Mouse (Mus musculus) kidney, embryonic 16.5 days (tissue): ENCODE data around the gene Parn. TPM values are rescaled to one million over a fixed set of nuclear protein-coding genes. Genes with fewer than 3 reads are reported as not detected.

Experiments used
- ATAC-seq: fragments of 200-750 bp; cut with Nextera tagmentation; 2 replicates; pipeline ENCODE4 v1.8.0; 2017; ENCODE audit warnings: moderate TSS enrichment; ENCODE audit not compliant: low FRiP score, low TSS enrichment
- H3K27ac ChIP-seq: fragments of 300-500 bp; sonication (generic); 2 replicates; pipeline ENCODE4 v1.5.1; 2014; ENCODE audit warnings: low read length
- H3K27me3 ChIP-seq: fragments of 300-500 bp; sonication (generic); 2 replicates; pipeline ENCODE4 v1.6.1; 2014; ENCODE audit warnings: low read length, control low read depth, mixed read lengths; ENCODE audit not compliant: insufficient read depth
- H3K36me3 ChIP-seq: fragments of 300-500 bp; sonication (generic); 2 replicates; pipeline ENCODE4 v1.6.1; 2014; ENCODE audit warnings: low read length, control low read depth, mixed read lengths; ENCODE audit not compliant: insufficient read depth
- H3K4me1 ChIP-seq: fragments of 300-500 bp; sonication (generic); 2 replicates; pipeline ENCODE4 v1.6.1; 2014; ENCODE audit warnings: low read length, control low read depth, mixed read lengths; ENCODE audit not compliant: insufficient read depth
- H3K4me2 ChIP-seq: fragments of 300-500 bp; sonication (generic); replicated peaks from 2 replicates; pipeline ENCODE4 v1.6.1; 2014; ENCODE audit warnings: low read depth, low read length
- H3K4me3 ChIP-seq: fragments of 300-500 bp; sonication (generic); 2 replicates; pipeline ENCODE4 v1.5.1; 2014; ENCODE audit warnings: mild to moderate bottlenecking, low read length
- H3K9ac ChIP-seq: fragments of 300-500 bp; sonication (generic); replicated peaks from 2 replicates; pipeline ENCODE4 v1.6.1; 2014; ENCODE audit warnings: low read length
- H3K9me3 ChIP-seq: fragments of 300-500 bp; sonication (generic); 2 replicates; pipeline ENCODE4 v1.6.1; 2016; ENCODE audit warnings: low read length, control low read depth
- WGBS: fragments of 180-500 bp; shearing (Covaris S2); extraction: QIAGEN DNeasy Blood & Tissue Kit; methylation state at CpG from one replicate; pipeline ENCODE4 v1.1.7; 2014; 5-methylcytosine and 5-hydroxymethylcytosine counted together
- polyA plus RNA-seq: library from polyadenylated mRNA; unstranded; fragments of >200 nt; fragmentation: Nextera tagmentation; extraction: Ambion mirVana; gene quantifications from 2 replicates; pipeline ENCODE4 v1.2.1, GENCODE M21; 2015

Gene Parn
- polyA plus RNA-seq: 48.3 and 49.1 TPM in 2 replicates

DNA sequence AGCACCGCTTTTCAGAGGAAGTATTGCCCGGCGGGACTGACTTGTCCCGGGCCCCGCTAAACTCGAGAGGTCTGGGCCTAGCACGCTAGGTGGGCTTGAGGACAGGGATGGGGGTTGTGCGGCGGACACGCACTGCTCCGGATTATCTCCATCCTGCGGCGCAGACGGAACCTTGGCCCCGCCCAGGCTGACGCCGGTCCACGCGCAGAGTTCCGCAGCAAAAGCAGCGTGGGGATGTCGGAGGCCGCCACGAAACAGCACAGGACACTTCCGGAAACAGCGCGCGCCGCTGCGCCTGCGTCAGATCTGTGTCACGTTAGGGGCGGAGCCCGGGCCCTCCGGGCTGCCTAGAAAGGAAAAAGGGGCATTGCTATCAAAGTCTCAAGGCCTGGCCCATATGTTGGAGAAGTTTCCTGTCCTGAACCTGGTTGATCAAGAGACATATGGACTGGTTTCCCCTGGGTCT, at the start of gene Parn:
TSS of gene Parn (minus strand) at position 293 of the 466 bp plus-strand sequence.
- H3K27me3 ChIP-seq: no peaks in the 10 kb centered on the region
- H3K4me1 ChIP-seq: peaks cover 12% of the 10 kb centered on the region
- WGBS: under 1% methylated on average over 35 of the region's 35 CpGs
- H3K4me3 ChIP-seq: peak within 1 kb of the TSS; percentile 71
- H3K36me3 ChIP-seq: peaks cover 14% of the 10 kb centered on the region
- peak within 1 kb of the TSS; percentile 83 for H3K9ac ChIP-seq
- H3K4me2 ChIP-seq: peak within 1 kb of the TSS; percentile 77
- H3K9me3 ChIP-seq: no peaks in the 10 kb centered on the region
- peak; percentile 88 for ATAC-seq
- H3K27ac ChIP-seq: peak within 1 kb of the TSS; percentile 72

DNA sequence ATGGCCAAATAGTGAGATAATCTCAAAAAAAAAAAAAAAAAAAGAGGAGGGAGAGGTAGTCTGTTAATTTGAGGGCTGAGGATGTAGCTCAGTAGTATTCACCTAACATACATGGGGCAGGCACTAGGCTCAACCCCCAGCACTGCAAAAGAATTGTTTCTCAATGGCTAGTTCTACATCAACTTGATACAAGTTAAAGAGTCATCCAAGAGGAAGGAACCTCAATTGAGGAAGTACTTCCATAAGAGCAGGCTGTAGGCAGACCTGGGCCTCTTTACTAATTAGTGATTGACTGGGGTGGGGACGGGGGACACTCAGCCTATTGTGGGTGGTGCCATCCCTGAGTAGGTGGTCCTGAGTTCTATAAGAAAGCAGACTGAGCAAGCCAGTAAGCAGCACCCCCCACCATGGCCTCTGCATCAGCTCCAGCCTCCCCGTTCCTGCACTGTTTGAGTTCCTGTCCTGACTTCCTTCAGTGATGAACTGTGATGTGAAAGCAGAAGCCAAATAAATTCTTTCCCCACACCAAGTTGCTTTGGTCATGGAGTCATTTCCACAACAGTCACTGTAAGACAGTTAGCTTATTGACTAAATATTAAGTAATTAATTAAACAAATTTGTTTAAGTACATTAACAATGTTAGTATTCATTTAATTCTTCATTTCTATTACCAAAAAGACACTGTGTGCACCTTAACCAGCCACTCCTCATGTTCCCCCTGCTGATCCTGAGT, 49.0 kb upstream of the Parn start:
- Histone ChIP-seq H3K4me1 (no peaks in the 10 kb centered on the region), H3K4me2 (no peak overlapping the region), H3K4me3 (no peak overlapping the region), H3K27ac (no peak overlapping the region), H3K27me3 (no peaks in the 10 kb centered on the region), H3K9ac (no peak overlapping the region), H3K9me3 (no peaks in the 10 kb centered on the region), H3K36me3 (no peaks in the 10 kb centered on the region)
- ATAC-seq: no peak
- WGBS: 81% methylated on average over 2 of the region's 2 CpGs

DNA sequence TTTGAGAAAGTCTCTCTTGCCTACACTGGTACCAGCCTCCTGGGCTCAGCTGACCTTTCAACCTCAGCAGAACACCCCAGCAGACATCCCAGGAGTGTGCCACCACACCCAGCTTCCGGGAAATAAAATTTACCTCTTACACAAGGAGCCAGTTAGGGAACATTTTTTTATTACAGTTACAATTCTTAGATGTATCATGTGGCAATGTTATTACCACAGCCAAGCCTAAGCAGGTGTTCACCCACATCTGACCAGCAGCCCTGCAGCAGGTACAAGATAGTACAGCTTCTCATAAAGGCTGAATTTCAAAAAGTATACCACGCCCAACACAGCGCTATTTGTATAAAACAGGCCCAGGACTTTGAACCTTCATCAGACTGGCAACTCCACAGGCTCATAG, 46.9 kb upstream of the Parn start:
- Histone ChIP-seq H3K36me3 (no peaks in the 10 kb centered on the region), H3K4me1 (no peaks in the 10 kb centered on the region), H3K27ac (no peak overlapping the region), H3K27me3 (no peaks in the 10 kb centered on the region), H3K9ac (no peak overlapping the region), H3K4me3 (no peak overlapping the region), H3K4me2 (no peak overlapping the region), H3K9me3 (no peaks in the 10 kb centered on the region)
- ATAC-seq: no peak
- WGBS: 89% methylated on average over 3 of the region's 3 CpGs

DNA sequence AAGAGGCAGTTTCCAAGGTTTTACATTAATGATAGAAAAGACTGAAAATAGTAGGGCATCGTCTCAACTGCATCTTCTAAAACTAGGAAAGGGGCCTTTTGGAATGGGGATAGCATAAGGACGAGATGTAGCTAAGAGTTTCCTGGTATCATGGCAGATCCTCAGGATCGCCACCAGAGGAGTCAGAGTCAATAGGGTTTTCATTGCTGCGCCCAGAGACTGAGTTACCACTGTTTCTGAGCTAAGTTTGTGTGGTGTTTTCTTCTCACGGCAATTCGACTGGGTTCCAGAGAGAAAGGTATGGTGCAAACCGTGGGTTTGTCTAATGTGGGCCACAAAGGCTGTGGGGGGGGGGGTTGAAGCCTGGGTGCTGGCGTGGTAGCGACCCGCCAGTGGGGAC, 36.7 kb upstream of the Parn start:
- ATAC-seq: no peak
- Histone ChIP-seq H3K4me2 (no peak overlapping the region), H3K36me3 (peaks cover 38% of the 10 kb centered on the region), H3K4me1 (no peaks in the 10 kb centered on the region), H3K9me3 (no peaks in the 10 kb centered on the region), H3K27ac (no peak overlapping the region), H3K9ac (no peak overlapping the region), H3K4me3 (no peak overlapping the region), H3K27me3 (no peaks in the 10 kb centered on the region)
- WGBS: 97% methylated on average over 10 of the region's 10 CpGs

DNA sequence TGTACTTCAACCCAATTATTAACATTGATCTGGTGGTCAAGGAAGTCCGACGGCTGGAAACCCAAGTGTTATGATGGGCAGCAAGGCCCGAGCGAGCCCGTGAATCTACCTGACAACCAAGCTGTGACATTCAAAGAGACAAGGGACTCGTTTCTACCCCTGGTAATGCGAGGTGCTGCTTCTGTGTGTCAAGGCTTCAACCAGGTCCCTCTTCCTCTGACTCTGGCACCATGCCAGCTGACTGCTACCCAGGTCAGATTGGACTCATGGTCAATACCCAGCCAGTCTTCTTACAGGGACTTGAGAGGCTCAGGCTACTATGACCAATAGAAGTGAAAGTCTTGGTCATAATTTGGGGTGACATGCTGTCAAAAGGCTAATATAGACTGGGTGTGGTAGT, 34.2 kb upstream of the Parn start:
- peaks cover 61% of the 10 kb centered on the region for H3K36me3 ChIP-seq
- H3K27me3 ChIP-seq: no peaks in the 10 kb centered on the region
- H3K4me1 ChIP-seq: no peaks in the 10 kb centered on the region
- no peak for ATAC-seq
- no peak overlapping the region for H3K9ac ChIP-seq
- no peak overlapping the region for H3K27ac ChIP-seq
- 94% methylated on average over 7 of the region's 7 CpGs for WGBS
- H3K4me2 ChIP-seq: no peak overlapping the region
- H3K4me3 ChIP-seq: no peak overlapping the region
- no peaks in the 10 kb centered on the region for H3K9me3 ChIP-seq

DNA sequence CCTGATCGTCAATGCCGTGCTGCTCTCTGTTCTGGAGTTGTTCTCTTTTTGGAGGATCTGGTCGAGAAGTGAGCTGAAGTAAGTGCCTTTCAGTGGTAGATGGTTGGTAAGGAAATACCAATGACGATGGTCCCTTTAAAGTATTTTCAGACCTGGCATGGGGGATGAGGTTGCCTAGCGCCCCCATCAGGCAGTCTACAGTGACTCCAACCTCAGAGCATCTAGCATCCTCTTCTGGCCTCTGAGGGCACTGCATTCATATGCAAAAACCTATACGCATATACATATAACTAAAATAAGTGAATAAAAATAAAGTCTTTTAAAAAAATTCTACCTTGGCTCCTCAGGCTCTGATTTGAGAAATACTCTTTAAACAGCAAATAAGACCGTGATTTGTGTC, 31.0 kb upstream of the Parn start:
- no peaks in the 10 kb centered on the region for H3K27me3 ChIP-seq
- H3K4me1 ChIP-seq: no peaks in the 10 kb centered on the region
- no peak overlapping the region for H3K27ac ChIP-seq
- H3K9me3 ChIP-seq: no peaks in the 10 kb centered on the region
- no peak overlapping the region for H3K4me3 ChIP-seq
- H3K9ac ChIP-seq: no peak overlapping the region
- H3K36me3 ChIP-seq: peaks cover 62% of the 10 kb centered on the region
- ATAC-seq: no peak
- 88% methylated on average over 7 of the region's 7 CpGs for WGBS
- no peak overlapping the region for H3K4me2 ChIP-seq

DNA sequence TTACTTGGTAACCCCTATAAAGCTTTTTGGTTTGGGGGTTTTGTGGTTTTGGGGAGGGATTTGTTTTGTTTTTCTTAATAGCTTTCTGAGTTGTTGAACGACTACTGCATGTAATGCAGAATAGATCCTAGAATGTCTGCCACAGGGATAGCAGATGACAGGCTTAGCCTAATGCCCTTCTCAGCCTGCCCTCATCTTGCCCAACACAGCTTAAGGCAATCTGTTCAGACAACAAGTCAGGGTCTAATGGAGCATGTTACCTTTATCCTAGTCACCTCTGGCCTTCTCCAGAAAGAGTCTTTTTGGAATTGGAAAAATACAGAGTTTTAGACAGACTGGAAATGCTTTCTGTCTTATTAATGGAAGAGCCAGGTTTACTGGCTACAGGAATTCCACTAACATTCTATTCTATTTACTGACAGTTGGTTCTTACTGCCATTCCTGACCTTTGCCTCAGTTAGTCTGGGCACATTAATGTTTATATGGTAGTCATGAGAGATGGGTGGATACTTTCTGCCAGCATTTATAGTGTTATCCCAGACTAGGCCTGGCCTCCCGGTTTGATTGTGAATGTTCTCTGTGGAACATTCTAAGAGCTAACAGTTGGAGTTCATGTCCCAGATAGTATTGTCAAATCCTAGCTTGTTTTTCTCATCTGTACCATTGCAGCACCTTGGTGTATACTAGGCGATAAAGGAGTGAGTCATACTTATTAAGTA, 10.8 kb upstream of the Parn start:
- ATAC-seq: no peak
- H3K9me3 ChIP-seq: no peaks in the 10 kb centered on the region
- no peaks in the 10 kb centered on the region for H3K4me1 ChIP-seq
- WGBS: 89% methylated on average over 3 of the region's 3 CpGs
- no peak overlapping the region for H3K4me2 ChIP-seq
- no peak overlapping the region for H3K9ac ChIP-seq
- no peak overlapping the region for H3K4me3 ChIP-seq
- H3K27me3 ChIP-seq: no peaks in the 10 kb centered on the region
- peaks cover 21% of the 10 kb centered on the region for H3K36me3 ChIP-seq
- no peak overlapping the region for H3K27ac ChIP-seq

DNA sequence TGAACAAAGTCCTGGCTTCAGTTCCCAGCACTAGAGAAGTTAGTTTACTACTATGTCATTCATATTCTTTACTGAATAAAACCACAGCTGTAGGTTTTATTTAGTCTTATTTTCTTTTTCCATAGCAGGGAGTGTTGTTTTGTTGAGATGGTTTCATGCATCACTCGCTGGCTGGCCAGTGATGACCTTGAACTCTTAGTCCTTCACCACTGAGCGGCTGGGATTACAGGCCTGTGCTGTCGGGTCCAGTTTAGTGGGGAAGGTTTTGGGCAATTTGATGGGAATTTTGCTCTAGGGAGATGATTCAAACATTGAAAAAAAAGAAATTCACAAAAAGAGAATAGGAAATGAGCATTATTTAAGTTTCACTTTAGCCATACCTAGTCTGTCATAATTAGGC, 6.5 kb upstream of the Parn start:
- WGBS: 82% methylated on average over 3 of the region's 3 CpGs

DNA sequence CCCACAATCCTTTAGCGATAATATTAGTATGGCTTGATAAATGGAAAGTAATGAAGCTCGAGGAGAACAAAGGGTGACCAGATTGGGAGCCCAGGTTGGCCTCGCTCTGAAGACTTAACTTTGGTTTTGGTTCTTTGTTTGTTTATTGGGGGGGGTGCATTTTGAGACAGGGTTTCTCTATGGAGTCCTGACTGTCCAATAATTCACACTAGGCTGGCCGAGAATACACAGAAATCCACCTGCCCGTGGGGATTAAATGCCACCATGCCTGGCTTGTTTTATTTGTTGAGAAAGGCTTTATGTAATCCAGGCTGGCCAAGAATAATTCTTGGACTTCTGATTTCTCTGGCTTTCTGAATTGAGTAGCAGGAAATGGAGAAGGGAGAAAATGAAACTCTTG, 5.1 kb upstream of the Parn start:
- Histone ChIP-seq H3K4me2 (peak overlapping the region; percentile 53), H3K36me3 (peaks cover 17% of the 10 kb centered on the region), H3K9me3 (no peaks in the 10 kb centered on the region), H3K4me3 (peak overlapping the region; percentile 86), H3K27ac (no peak overlapping the region), H3K27me3 (no peaks in the 10 kb centered on the region), H3K9ac (no peak overlapping the region), H3K4me1 (peaks cover 7% of the 10 kb centered on the region; the same call in 1 of the 2 replicates)
- no peak for ATAC-seq
- WGBS: 76% methylated on average over 5 of the region's 5 CpGs

More for the DNA sequence above, 6.5 kb upstream of the Parn start:
- Histone ChIP-seq H3K27me3 (no peaks in the 10 kb centered on the region), H3K4me3 (no peak overlapping the region), H3K4me1 (peaks cover 7% of the 10 kb centered on the region; the same call in 1 of the 2 replicates), H3K4me2 (no peak overlapping the region), H3K27ac (no peak overlapping the region), H3K9ac (no peak overlapping the region), H3K9me3 (no peaks in the 10 kb centered on the region), H3K36me3 (peaks cover 19% of the 10 kb centered on the region)
- no peak for ATAC-seq

DNA sequence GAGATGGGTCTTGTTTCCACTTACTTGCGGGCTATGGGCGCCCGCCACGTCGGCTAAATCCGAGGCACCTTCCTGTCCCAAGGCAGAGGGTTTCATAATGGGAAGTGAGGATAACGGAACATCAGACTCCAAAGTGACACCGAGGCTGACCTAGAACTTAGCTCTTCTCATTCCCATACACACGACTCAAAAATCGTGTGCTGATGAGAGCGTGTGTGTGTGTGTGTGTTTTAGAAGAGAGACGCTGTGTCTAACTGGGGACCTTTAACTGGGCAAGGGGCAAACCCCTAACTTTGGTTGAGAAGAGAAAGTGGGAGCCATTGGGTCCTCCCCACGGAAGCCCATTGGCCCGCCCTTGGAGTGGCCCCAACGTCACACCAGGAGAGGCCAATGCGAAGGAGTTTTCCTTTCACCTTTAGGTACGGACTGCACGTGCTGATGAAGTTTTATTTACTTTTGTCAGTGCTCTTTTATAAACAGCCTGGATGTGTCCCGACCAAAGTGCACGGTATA, 4.5 kb upstream of the Parn start:
- Histone ChIP-seq H3K4me1 (peaks cover 9% of the 10 kb centered on the region; the same call in 1 of the 2 replicates), H3K4me3 (peak overlapping the region; percentile 86), H3K9me3 (no peaks in the 10 kb centered on the region), H3K27ac (peak overlapping the region; percentile 94), H3K27me3 (no peaks in the 10 kb centered on the region), H3K4me2 (peak overlapping the region; percentile 53), H3K9ac (peak overlapping the region; percentile 85), H3K36me3 (peaks cover 13% of the 10 kb centered on the region)
- peak; percentile 40 for ATAC-seq
- WGBS: under 1% methylated on average over 20 of the region's 20 CpGs
